Mouse (Mus musculus): ENCODE results near the gene Ripply1. TPM values are rescaled to one million over a fixed set of nuclear protein-coding genes. Genes with fewer than 3 reads are reported as not detected.
"Not testable (repeated sequence)": the region's sequence is repeated elsewhere in the genome, so short reads cannot be mapped to it uniquely, and the experiment has no call there.

The Ripply1 gene
- polyA plus RNA-seq, 2 experiments, result 0.08 TPM; not detected in 1

- no peak overlapping the region for H3K4me3 ChIP-seq (ENCODE audit: insufficient read depth in 1 of 2, low read depth in 2 of 2, low read length in 2 of 2)
- WGBS (ENCODE audit: insufficient replicate concordance), result 62% methylated on average over 7 of the region's 7 CpGs
- TF ChIP-seq EP300 (IDR thresholded peaks at IDR 0.05; ENCODE audit: low read depth) (no peak), CTCF (IDR thresholded peaks at IDR 0.05; ENCODE audit: low read depth) (no peak)
- no peaks in the 10 kb centered on the region for H3K36me3 ChIP-seq (replicated peaks; ENCODE audit: control insufficient read depth, insufficient read depth, low read depth)
- no peak overlapping the region for H3K4me2 ChIP-seq (ENCODE audit: low read depth)
- no peak for ATAC-seq (ENCODE audit: insufficient read depth)
- no peak for DNase-seq (ENCODE audit: low read depth in 3 of 3, low spot score in 3 of 3)
- H3K9ac ChIP-seq (replicated peaks), result no peak overlapping the region
- no peaks in the 10 kb centered on the region for H3K9me3 ChIP-seq (ENCODE audit: control insufficient read depth, low read length)
- H3K27ac ChIP-seq, result no peak overlapping the region
- peaks cover 0 to 6% of the 10 kb centered on the region in 2 experiments; a peak in 2 of 4 replicates for H3K4me1 ChIP-seq (replicated peaks; ENCODE audit: control insufficient read depth in 2 of 2, insufficient read depth in 2 of 2, low read length in 1 of 2)
- no peaks in the 10 kb centered on the region for H3K27me3 ChIP-seq (ENCODE audit: control insufficient read depth, insufficient read depth, low read length)
These were observed 7.0 kb downstream of the Ripply1 start for GRCm38 (mm10) chrX:139775084-139775612.

DNA sequence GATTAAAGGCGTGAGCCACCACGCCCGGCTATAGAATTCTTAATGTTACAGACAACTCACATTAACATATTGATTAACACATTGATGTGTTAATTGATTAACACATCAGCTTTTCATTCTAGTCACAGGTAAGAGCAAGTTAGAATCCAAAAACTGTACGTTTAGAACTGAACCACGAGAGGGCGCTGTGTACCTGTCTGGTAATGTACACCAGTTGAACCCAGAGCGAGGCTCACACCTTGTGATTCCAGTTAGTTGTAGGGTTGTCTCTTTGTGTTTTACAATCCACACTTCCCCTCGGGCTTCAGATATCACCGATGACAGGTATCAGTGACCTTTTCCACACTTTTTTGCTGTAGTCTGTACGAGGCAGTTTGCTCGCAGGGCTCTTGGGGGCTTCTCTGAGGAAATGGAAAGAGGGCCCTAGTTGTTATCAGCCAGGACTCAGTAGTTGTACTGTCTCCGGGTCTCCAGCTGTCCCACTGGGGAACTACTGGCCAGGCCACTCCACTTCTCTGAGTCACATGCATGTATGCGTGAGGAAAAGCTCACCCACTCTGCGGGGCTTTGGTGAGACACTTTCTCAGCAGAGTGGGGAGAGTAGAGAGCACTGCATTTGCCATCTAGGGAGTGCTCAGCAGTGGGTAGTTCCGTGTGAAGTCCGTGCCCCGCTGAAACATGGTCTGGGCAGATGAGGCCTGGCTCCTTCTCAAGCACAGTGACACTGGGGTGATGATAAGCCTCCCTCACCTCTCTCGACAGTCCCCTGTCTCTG lies 7.7 kb downstream of the Ripply1 start:
- peak overlapping the region; percentile 26 for H3K4me2 ChIP-seq (ENCODE audit: low read depth)
- H3K36me3 ChIP-seq (replicated peaks; ENCODE audit: control insufficient read depth, insufficient read depth, low read depth), result no peaks in the 10 kb centered on the region
- H3K9me3 ChIP-seq (ENCODE audit: control insufficient read depth, low read length), result no peaks in the 10 kb centered on the region
- no peak for TF ChIP-seq EP300 (IDR thresholded peaks at IDR 0.05; ENCODE audit: low read depth)
- peak; percentile 75 for TF ChIP-seq CTCF (IDR thresholded peaks at IDR 0.05; ENCODE audit: low read depth)
- no peaks in the 10 kb centered on the region for H3K27me3 ChIP-seq (ENCODE audit: control insufficient read depth, insufficient read depth, low read length)
- 15% methylated on average over 18 of the region's 18 CpGs for WGBS (ENCODE audit: insufficient replicate concordance)
- DNase-seq (ENCODE audit: low read depth in 3 of 3, low spot score in 3 of 3) (peak; percentile 17 to 38 (median 17)), ATAC-seq (ENCODE audit: insufficient read depth) (peak; percentile 69)
- peaks cover 0 to 5% of the 10 kb centered on the region in 2 experiments; a peak in 2 of 4 replicates for H3K4me1 ChIP-seq (replicated peaks; ENCODE audit: control insufficient read depth in 2 of 2, insufficient read depth in 2 of 2, low read length in 1 of 2)
- no peak overlapping the region for H3K27ac ChIP-seq
- H3K4me3 ChIP-seq (ENCODE audit: insufficient read depth in 1 of 2, low read depth in 2 of 2, low read length in 2 of 2), result no peak overlapping the region
- H3K9ac ChIP-seq (replicated peaks), result no peak overlapping the region

- 54% methylated on average over 13 of the region's 13 CpGs for WGBS (ENCODE audit: insufficient replicate concordance)
- no peak overlapping the region for H3K4me2 ChIP-seq (ENCODE audit: low read depth)
- H3K27me3 ChIP-seq (ENCODE audit: control insufficient read depth, insufficient read depth, low read length), result no peaks in the 10 kb centered on the region
- no peak for TF ChIP-seq EP300 (IDR thresholded peaks at IDR 0.05; ENCODE audit: low read depth)
- no peak for TF ChIP-seq CTCF (IDR thresholded peaks at IDR 0.05; ENCODE audit: low read depth)
- H3K9ac ChIP-seq (replicated peaks), result no peak overlapping the region
- H3K27ac ChIP-seq, result no peak overlapping the region
- DNase-seq (ENCODE audit: low read depth in 3 of 3, low spot score in 3 of 3) (no peak), ATAC-seq (ENCODE audit: insufficient read depth) (no peak)
- no peaks in the 10 kb centered on the region for H3K36me3 ChIP-seq (replicated peaks; ENCODE audit: control insufficient read depth, insufficient read depth, low read depth)
- no peak overlapping the region for H3K4me3 ChIP-seq (ENCODE audit: insufficient read depth in 1 of 2, low read depth in 2 of 2, low read length in 2 of 2)
- H3K9me3 ChIP-seq (ENCODE audit: control insufficient read depth, low read length), result no peaks in the 10 kb centered on the region
- H3K4me1 ChIP-seq (replicated peaks; ENCODE audit: control insufficient read depth in 2 of 2, insufficient read depth in 2 of 2, low read length in 1 of 2), result peaks cover 0 to 5% of the 10 kb centered on the region in 2 experiments; a peak in 2 of 4 replicates
These were observed 12.0 kb downstream of the Ripply1 start for GRCm38 (mm10) chrX:139769975-139770637.

GRCm38 (mm10) chrX:139762546-139762945 lies 19.6 kb downstream of the Ripply1 start:
- no peak overlapping the region for H3K4me3 ChIP-seq (ENCODE audit: insufficient read depth in 1 of 2, low read depth in 2 of 2, low read length in 2 of 2)
- no peaks in the 10 kb centered on the region for H3K27me3 ChIP-seq (ENCODE audit: control insufficient read depth, insufficient read depth, low read length)
- ATAC-seq (ENCODE audit: insufficient read depth) (no peak), DNase-seq (ENCODE audit: low read depth in 3 of 3, low spot score in 3 of 3) (peak in 1 of 3 experiments; percentile 13)
- TF ChIP-seq CTCF (IDR thresholded peaks at IDR 0.05; ENCODE audit: low read depth) (peak; percentile 46; the same call in 1 of the 2 replicates), EP300 (IDR thresholded peaks at IDR 0.05; ENCODE audit: low read depth) (no peak)
- H3K4me1 ChIP-seq (replicated peaks; ENCODE audit: control insufficient read depth in 2 of 2, insufficient read depth in 2 of 2, low read length in 1 of 2), result no peaks in the 10 kb centered on the region
- H3K27ac ChIP-seq, result no peak overlapping the region
- no peaks in the 10 kb centered on the region for H3K36me3 ChIP-seq (replicated peaks; ENCODE audit: control insufficient read depth, insufficient read depth, low read depth)
- no peaks in the 10 kb centered on the region for H3K9me3 ChIP-seq (ENCODE audit: control insufficient read depth, low read length)
- no peak overlapping the region for H3K9ac ChIP-seq (replicated peaks)
- H3K4me2 ChIP-seq (ENCODE audit: low read depth), result no peak overlapping the region
- 53% methylated on average over 2 of the region's 2 CpGs for WGBS (ENCODE audit: insufficient replicate concordance)

GRCm38 (mm10) chrX:139758634-139759033 lies 23.5 kb downstream of the Ripply1 start:
- not testable (repeated sequence) for H3K9ac ChIP-seq (replicated peaks); H3K27me3 ChIP-seq (ENCODE audit: control insufficient read depth, insufficient read depth, low read length); H3K36me3 ChIP-seq (replicated peaks; ENCODE audit: control insufficient read depth, insufficient read depth, low read depth); H3K9me3 ChIP-seq (ENCODE audit: control insufficient read depth, low read length); H3K4me2 ChIP-seq (ENCODE audit: low read depth); H3K27ac ChIP-seq; H3K4me1 ChIP-seq (replicated peaks; ENCODE audit: control insufficient read depth in 2 of 2, insufficient read depth in 2 of 2, low read length in 1 of 2); DNase-seq (ENCODE audit: low read depth in 3 of 3, low spot score in 3 of 3); H3K4me3 ChIP-seq (ENCODE audit: insufficient read depth in 1 of 2, low read depth in 2 of 2, low read length in 2 of 2); ATAC-seq (ENCODE audit: insufficient read depth)
- 67% methylated on average over 3 of the region's 3 CpGs for WGBS (ENCODE audit: insufficient replicate concordance)

Data from liver, embryonic 14.5 days (tissue).